Comparison of ENCODE assay signal across 1 mouse cellular context in the genomic region with DNA sequence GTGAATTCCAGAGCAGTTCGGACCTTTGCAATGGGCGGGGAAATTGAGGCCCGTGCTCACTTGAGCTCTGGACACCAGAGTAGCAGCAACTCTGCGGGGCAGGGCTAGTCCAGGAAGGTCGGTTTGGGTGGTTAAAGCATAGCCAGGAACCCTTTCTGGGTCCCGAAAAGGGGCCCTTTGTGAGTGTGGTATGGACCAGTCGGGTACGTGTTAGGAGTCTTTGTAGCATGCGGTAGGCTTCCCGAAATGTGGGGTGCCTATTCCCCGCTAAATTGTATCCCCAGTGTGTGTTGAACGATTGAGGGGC.
TF ChIP-seq lines count a peak whose summit lies in the region.

No protein-coding gene starts in this region.

TF ChIP-seq in CH12.LX, 34 proteins besides CTCF, POLR2A, EP300 and RAD21 (continued from another document):
- TF ChIP-seq USF2 (conservative IDR thresholded peaks at IDR 0.05; ENCODE audit: low read depth, low read length) (no peak), MYC (IDR thresholded peaks at IDR 0.05; ENCODE audit: low read depth, low read length) (no peak), RCOR1 (conservative IDR thresholded peaks at IDR 0.05; ENCODE audit: low read depth, low read length) (no peak), KAT2A (IDR thresholded peaks at IDR 0.05; ENCODE audit: insufficient replicate concordance, low read length) (no peak), CHD1 (IDR thresholded peaks at IDR 0.05; ENCODE audit: low read depth, low read length) (no peak), MAZ (IDR thresholded peaks at IDR 0.05; ENCODE audit: low read depth, low read length) (no peak), BHLHE40 (IDR thresholded peaks at IDR 0.05; ENCODE audit: low read depth, low read length) (no peak), POLR2AphosphoS2 (IDR thresholded peaks at IDR 0.05; ENCODE audit: low read depth, low read length) (no peak), ETS1 (conservative IDR thresholded peaks at IDR 0.05; ENCODE audit: low read depth, low read length) (no peak), GABPA (IDR thresholded peaks at IDR 0.05; ENCODE audit: insufficient replicate concordance, low read depth, low read length) (no peak), MAX (IDR thresholded peaks at IDR 0.05; ENCODE audit: low read length) (no peak), E2F4 (IDR thresholded peaks at IDR 0.05; ENCODE audit: insufficient replicate concordance, low read depth, low read length) (no peak), PAX5 (IDR thresholded peaks at IDR 0.05; ENCODE audit: low read length) (no peak), CHD2 (IDR thresholded peaks at IDR 0.05; ENCODE audit: low read length) (no peak)
